8 mouse cellular contexts compared by ENCODE assay signal in genomic region chr5:5573749-5574317, GRCm38 (mm10). TPM values are rescaled to one million over a fixed set of nuclear protein-coding genes. Genes with fewer than 3 reads are reported as not detected.
DNase-seq lines count a peak whose midpoint lies in the region; ATAC-seq lines count a peak whose summit lies in the region.

Gene Gm8773 (plus strand): TSS chr5:5573799.

- peak within 1 kb of the TSS; percentile 65 for H3K4me3 ChIP-seq in heart, embryonic 12.5 days
- H3K4me3 ChIP-seq in liver, embryonic 13.5 days (replicated peaks): peak within 1 kb of the TSS; percentile 55

- DNase-seq in heart, adult 8-10 months (ENCODE audit: low spot score): no peak
- peak; percentile 66 for DNase-seq in ES-CJ7 (ENCODE audit: low read depth, low spot score)
- DNase-seq in embryo, embryonic 9.5 days (ENCODE audit: extremely low spot score): peak; percentile 59
- DNase-seq in liver, embryonic 13.5 days: peak; percentile 14
- DNase-seq in retina, postnatal 1 day: peak; percentile 59
- DNase-seq in spleen, adult 12 weeks (ENCODE audit: low spot score): no peak

- H3K27ac ChIP-seq in heart, embryonic 12.5 days (ENCODE audit: poor library complexity, severe bottlenecking): no peak within 1 kb of the TSS
- H3K27ac ChIP-seq in liver, embryonic 13.5 days: no peak within 1 kb of the TSS

- peaks cover 10% of the 10 kb centered on the region for H3K27me3 ChIP-seq in heart, embryonic 12.5 days (replicated peaks)
- H3K27me3 ChIP-seq in liver, embryonic 13.5 days: peaks cover 4% of the 10 kb centered on the region; the same call in 1 of the 2 replicates

- H3K9me3 ChIP-seq in heart, embryonic 12.5 days (replicated peaks): no peaks in the 10 kb centered on the region; the same call in 1 of the 2 replicates
- H3K9me3 ChIP-seq in liver, embryonic 13.5 days (replicated peaks): no peaks in the 10 kb centered on the region

- no peaks in the 10 kb centered on the region for H3K36me3 ChIP-seq in heart, embryonic 12.5 days
- no peaks in the 10 kb centered on the region for H3K36me3 ChIP-seq in liver, embryonic 13.5 days

- 0 out of 2 replicates have a peak, but pooled peaks have one; percentile 6 for ATAC-seq in heart, embryonic 12.5 days (ENCODE audit: insufficient number of reproducible peaks, low FRiP score)
- ATAC-seq in hematopoietic stem cell, adult 5-6 weeks (replicated peaks in 1 of 2; ENCODE audit: insufficient read depth in 1 of 2, low FRiP score in 2 of 2, low TSS enrichment in 1 of 2, low read depth in 1 of 2, poor library complexity in 2 of 2, severe bottlenecking in 2 of 2): peak; percentile 81 to 89
- peak; percentile 84 for ATAC-seq in liver, embryonic 13.5 days (ENCODE audit: low read depth)

- 2% methylated on average over 24 of the region's 24 CpGs for WGBS in heart, embryonic 12.5 days
- WGBS in liver, embryonic 13.5 days (ENCODE audit: insufficient replicate concordance): 3% methylated on average over 24 of the region's 24 CpGs

- no peaks in the 10 kb centered on the region for H3K4me1 ChIP-seq in heart, embryonic 12.5 days (replicated peaks)
- H3K4me1 ChIP-seq in liver, embryonic 13.5 days (replicated peaks): peaks cover 7% of the 10 kb centered on the region

- H3K4me2 ChIP-seq in heart, embryonic 12.5 days: peak within 1 kb of the TSS; percentile 93
- peak within 1 kb of the TSS; percentile 74 for H3K4me2 ChIP-seq in liver, embryonic 13.5 days

- H3K9ac ChIP-seq in heart, embryonic 12.5 days: peak within 1 kb of the TSS; percentile 70
- H3K9ac ChIP-seq in liver, embryonic 13.5 days: peak within 1 kb of the TSS; percentile 13; the same call in 1 of the 2 replicates

RNA-seq across cellular contexts. Expression of gene Gm8773, which starts in this region (rescaled TPM):
- polyA plus RNA-seq in heart, embryonic 12.5 days (2016; fragmentation: Nextera tagmentation; extraction: Ambion mirVana): 0.99 and 1.0 TPM in 2 replicates
- not detected for total RNA-seq in heart, adult 8-10 months (2022)
- total RNA-seq in hematopoietic stem cell, adult 5-6 weeks (2017): not detected in 2 replicates
- 0.28 and 0.79 TPM in 2 replicates for polyA plus RNA-seq in liver, embryonic 13.5 days (2015; fragmentation: Nextera tagmentation; extraction: Ambion mirVana)

Comparison
In these comparisons a context has a peak if more than half of its experiments do, and no peak if none do; other contexts are left out.
1. Peak in ATAC-seq in hematopoietic stem cell, adult 5-6 weeks; RNA of the gene not detected or under 1 TPM.
2. Peak in DNase-seq, ATAC-seq, H3K4me3 ChIP-seq, H3K9ac ChIP-seq and H3K4me2 ChIP-seq in liver, embryonic 13.5 days; RNA of the gene not detected or under 1 TPM.
3. ATAC-seq: peak in every context shown above with its lines; median percentile 85 in hematopoietic stem cell, adult 5-6 weeks; 84 in liver, embryonic 13.5 days; 6 in heart, embryonic 12.5 days.
4. DNase-seq: peak in ES-CJ7 (single experiment), embryo, embryonic 9.5 days (single experiment) and retina, postnatal 1 day (single experiment); none in heart, adult 8-10 months (single experiment) and spleen, adult 12 weeks (single experiment).